Mouse (Mus musculus): ENCODE data around the gene Fank1.

- no peak for TF ChIP-seq CTCF (IDR thresholded peaks at IDR 0.05; ENCODE audit: low read depth)
- TF ChIP-seq EP300 (IDR thresholded peaks at IDR 0.05; ENCODE audit: low read depth), result no peak
Observed at GRCm38 (mm10) chr7:133908966-133909365, 132.3 kb downstream of the Fank1 start.
